Mouse (Mus musculus) limb, embryonic 11.5 days (tissue): ENCODE measurements at regions not wholly inside any gene's neighbourhood (a gene's known extent, or its start where the extent isn't known, plus 50 kb on each side); places are given as distances from the start of the nearest gene placed in this dataset.
A peak's percentile ranks its signal among the peaks of the same experiment; 100 is the strongest.

Source experiments
- ATAC-seq: fragments of 200-750 bp; cut with Nextera tagmentation; 2 replicates; pipeline ENCODE4 v1.8.0; 2017; ENCODE audit warnings: low read depth; ENCODE audit not compliant: insufficient number of reproducible peaks, low FRiP score, low TSS enrichment
- DNase-seq: peaks from one replicate; pipeline ENCODE4 v3.0.0-alpha.2; 2015; ENCODE audit warnings: low spot score
- H3K27ac ChIP-seq: fragments of 300-500 bp; sonication (generic); replicated peaks from 2 replicates; pipeline ENCODE4 v1.5.1; 2014; ENCODE audit warnings: low read depth, mild to moderate bottlenecking, low read length
- H3K27me3 ChIP-seq: fragments of 300-500 bp; sonication (generic); 2 replicates; pipeline ENCODE4 v1.6.1; 2014; ENCODE audit warnings: mild to moderate bottlenecking, low read length, mixed read lengths; ENCODE audit not compliant: control insufficient read depth, insufficient read depth
- H3K36me3 ChIP-seq: fragments of 300-500 bp; sonication (generic); 2 replicates; pipeline ENCODE4 v1.6.1; 2014; ENCODE audit warnings: mild to moderate bottlenecking, low read length, moderate library complexity, mixed read lengths; ENCODE audit not compliant: control insufficient read depth, insufficient read depth
- H3K4me1 ChIP-seq: fragments of 300-500 bp; sonication (generic); 2 replicates; pipeline ENCODE4 v1.6.1; 2014; ENCODE audit warnings: low read length, mixed read lengths; ENCODE audit not compliant: control insufficient read depth, insufficient read depth
- H3K4me2 ChIP-seq: fragments of 300-500 bp; sonication (generic); 2 replicates; pipeline ENCODE4 v1.6.1; 2014; ENCODE audit warnings: low read depth, mild to moderate bottlenecking, moderate library complexity; ENCODE audit not compliant: severe bottlenecking
- H3K4me3 ChIP-seq: fragments of 300-500 bp; sonication (generic); 2 replicates; pipeline ENCODE4 v1.5.1; 2014; ENCODE audit warnings: low read depth, low read length
- H3K9ac ChIP-seq: fragments of 300-500 bp; sonication (generic); 2 replicates; pipeline ENCODE4 v1.6.1; 2014; ENCODE audit warnings: mild to moderate bottlenecking, low read length
- H3K9me3 ChIP-seq: fragments of 300-500 bp; sonication (generic); 2 replicates; pipeline ENCODE4 v1.6.1; 2016; ENCODE audit warnings: low read length; ENCODE audit not compliant: control insufficient read depth
- WGBS: fragments of 180-500 bp; shearing (Covaris S2); extraction: QIAGEN DNeasy Blood & Tissue Kit; methylation state at CpG from one replicate; pipeline ENCODE4 v1.1.7; 2014; 5-methylcytosine and 5-hydroxymethylcytosine counted together

- no peak overlapping the region for H3K9ac ChIP-seq
- H3K27ac ChIP-seq, result no peak overlapping the region
- H3K4me2 ChIP-seq, result no peak overlapping the region
- peaks cover 5% of the 10 kb centered on the region; the same call in 1 of the 2 replicates for H3K4me1 ChIP-seq
- no peaks in the 10 kb centered on the region for H3K9me3 ChIP-seq
- no peak overlapping the region for H3K4me3 ChIP-seq
- H3K27me3 ChIP-seq, result no peaks in the 10 kb centered on the region
- DNase-seq (no peak), ATAC-seq (no peak)
- WGBS, result 23% methylated on average over 6 of the region's 6 CpGs
- H3K36me3 ChIP-seq, result no peaks in the 10 kb centered on the region
These were observed 246.8 kb upstream of the Sdk2 start for GRCm38 (mm10) chr11:114313652-114314051.

GRCm38 (mm10) chr11:114311640-114312039 is 244.8 kb upstream of the Sdk2 start:
- Histone ChIP-seq H3K36me3 (no peaks in the 10 kb centered on the region), H3K27me3 (no peaks in the 10 kb centered on the region), H3K4me3 (no peak overlapping the region), H3K9me3 (no peaks in the 10 kb centered on the region), H3K9ac (no peak overlapping the region), H3K4me1 (peaks cover 5% of the 10 kb centered on the region; the same call in 1 of the 2 replicates), H3K4me2 (no peak overlapping the region), H3K27ac (no peak overlapping the region)
- no peak for ATAC-seq
- no peak for DNase-seq
- WGBS, result 80% methylated on average over 4 of the region's 4 CpGs

GRCm38 (mm10) chr11:114303636-114304354 is 236.9 kb upstream of the Sdk2 start:
- Histone ChIP-seq H3K9me3 (no peaks in the 10 kb centered on the region), H3K4me3 (no peak overlapping the region), H3K9ac (no peak overlapping the region), H3K36me3 (no peaks in the 10 kb centered on the region), H3K4me1 (peaks cover 5% of the 10 kb centered on the region; the same call in 1 of the 2 replicates), H3K27ac (no peak overlapping the region), H3K4me2 (no peak overlapping the region), H3K27me3 (no peaks in the 10 kb centered on the region)
- DNase-seq, result peak; percentile 59
- ATAC-seq, result no peak
- WGBS, result 54% methylated on average over 13 of the region's 13 CpGs

GRCm38 (mm10) chr11:114300611-114301319 is 233.9 kb upstream of the Sdk2 start:
- no peaks in the 10 kb centered on the region for H3K27me3 ChIP-seq
- DNase-seq (no peak), ATAC-seq (no peak)
- H3K4me2 ChIP-seq, result no peak overlapping the region
- no peaks in the 10 kb centered on the region for H3K9me3 ChIP-seq
- H3K36me3 ChIP-seq, result no peaks in the 10 kb centered on the region
- WGBS, result 90% methylated on average over 10 of the region's 10 CpGs
- no peak overlapping the region for H3K27ac ChIP-seq
- peaks cover 5% of the 10 kb centered on the region; the same call in 1 of the 2 replicates for H3K4me1 ChIP-seq
- H3K4me3 ChIP-seq, result no peak overlapping the region
- H3K9ac ChIP-seq, result no peak overlapping the region

GRCm38 (mm10) chr11:114296816-114297334 is 230.0 kb upstream of the Sdk2 start:
- no peak for ATAC-seq

GRCm38 (mm10) chr11:114294511-114295250 is 227.8 kb upstream of the Sdk2 start:
- H3K27ac ChIP-seq, result no peak overlapping the region
- WGBS, result 73% methylated on average over 5 of the region's 5 CpGs
- 0 out of 2 replicates have a peak, but pooled peaks cover 3% of the 10 kb centered on the region for H3K4me1 ChIP-seq
- ATAC-seq (no peak), DNase-seq (no peak)
- H3K9ac ChIP-seq, result no peak overlapping the region
- no peak overlapping the region for H3K4me2 ChIP-seq
- no peaks in the 10 kb centered on the region for H3K9me3 ChIP-seq
- no peak overlapping the region for H3K4me3 ChIP-seq
- no peaks in the 10 kb centered on the region for H3K27me3 ChIP-seq
- H3K36me3 ChIP-seq, result no peaks in the 10 kb centered on the region

More at GRCm38 (mm10) chr11:114296816-114297334, 230.0 kb upstream of the Sdk2 start:
- H3K36me3 ChIP-seq, result no peaks in the 10 kb centered on the region
- H3K27me3 ChIP-seq, result no peaks in the 10 kb centered on the region
- 74% methylated on average over 10 of the region's 10 CpGs for WGBS
- no peak for DNase-seq
- 0 out of 2 replicates have a peak, but pooled peaks cover 3% of the 10 kb centered on the region for H3K4me1 ChIP-seq
- H3K9ac ChIP-seq, result no peak overlapping the region
- H3K4me3 ChIP-seq, result no peak overlapping the region
- no peak overlapping the region for H3K27ac ChIP-seq
- no peak overlapping the region for H3K4me2 ChIP-seq
- H3K9me3 ChIP-seq, result no peaks in the 10 kb centered on the region

- no peaks in the 10 kb centered on the region for H3K36me3 ChIP-seq
- no peak overlapping the region for H3K9ac ChIP-seq
- no peaks in the 10 kb centered on the region for H3K9me3 ChIP-seq
- H3K27me3 ChIP-seq, result no peaks in the 10 kb centered on the region
- H3K4me3 ChIP-seq, result no peak overlapping the region
- no peak overlapping the region for H3K4me2 ChIP-seq
- H3K27ac ChIP-seq, result no peak overlapping the region
- 0 out of 2 replicates have a peak, but pooled peaks cover 3% of the 10 kb centered on the region for H3K4me1 ChIP-seq
- WGBS, result 81% methylated on average over 5 of the region's 5 CpGs
- ATAC-seq (no peak), DNase-seq (no peak)
These were observed 224.4 kb upstream of the Sdk2 start for GRCm38 (mm10) chr11:114291258-114291657.

- no peaks in the 10 kb centered on the region for H3K27me3 ChIP-seq
- H3K9me3 ChIP-seq, result no peaks in the 10 kb centered on the region
- H3K27ac ChIP-seq, result no peak overlapping the region
- H3K9ac ChIP-seq, result no peak overlapping the region
- H3K4me3 ChIP-seq, result no peak overlapping the region
- H3K4me2 ChIP-seq, result no peak overlapping the region
- ATAC-seq (no peak), DNase-seq (no peak)
- H3K36me3 ChIP-seq, result no peaks in the 10 kb centered on the region
- 0 out of 2 replicates have a peak, but pooled peaks cover 3% of the 10 kb centered on the region for H3K4me1 ChIP-seq
- 81% methylated on average over 1 of the region's 1 CpGs for WGBS
These were observed 223.1 kb upstream of the Sdk2 start for GRCm38 (mm10) chr11:114289946-114290345.
